Mouse (Mus musculus): Measurements from ENCODE around the gene Sidt2. TPM values are rescaled to one million over a fixed set of nuclear protein-coding genes. Genes with fewer than 3 reads are reported as not detected.

Sidt2 gene
- total RNA-seq, 1 experiment from 2014 or later = 33.7 TPM

- ATAC-seq (replicated peaks in 1 of 2; ENCODE audit: insufficient read depth in 1 of 2, low FRiP score in 2 of 2, low TSS enrichment in 1 of 2, low read depth in 1 of 2, poor library complexity in 2 of 2, severe bottlenecking in 2 of 2) = peak; percentile 70 to 76; a peak in 3 of 4 replicates
Measured at GRCm38 (mm10) chr9:45936883-45937282, 18.2 kb downstream of the Sidt2 start.

- ATAC-seq (replicated peaks in 1 of 2; ENCODE audit: insufficient read depth in 1 of 2, low FRiP score in 2 of 2, low TSS enrichment in 1 of 2, low read depth in 1 of 2, poor library complexity in 2 of 2, severe bottlenecking in 2 of 2) = no peak
Measured at GRCm38 (mm10) chr9:45935628-45936210, 19.3 kb downstream of the Sidt2 start, which contains the start of gene Tagln. Gene Tagln, minus strand, starts transcription at chr9:45936058.

GRCm38 (mm10) chr9:45932571-45933415, 22.3 kb downstream of the Sidt2 start:
- no peak for ATAC-seq (replicated peaks in 1 of 2; ENCODE audit: insufficient read depth in 1 of 2, low FRiP score in 2 of 2, low TSS enrichment in 1 of 2, low read depth in 1 of 2, poor library complexity in 2 of 2, severe bottlenecking in 2 of 2)

- ATAC-seq (replicated peaks in 1 of 2; ENCODE audit: insufficient read depth in 1 of 2, low FRiP score in 2 of 2, low TSS enrichment in 1 of 2, low read depth in 1 of 2, poor library complexity in 2 of 2, severe bottlenecking in 2 of 2) = no peak
Measured at GRCm38 (mm10) chr9:45931958-45932357, 23.1 kb downstream of the Sidt2 start.

GRCm38 (mm10) chr9:45929285-45929684, 25.8 kb downstream of the Sidt2 start:
- no peak for ATAC-seq (replicated peaks in 1 of 2; ENCODE audit: insufficient read depth in 1 of 2, low FRiP score in 2 of 2, low TSS enrichment in 1 of 2, low read depth in 1 of 2, poor library complexity in 2 of 2, severe bottlenecking in 2 of 2)

GRCm38 (mm10) chr9:45919895-45920294, 35.2 kb downstream of the Sidt2 start:
- ATAC-seq (replicated peaks in 1 of 2; ENCODE audit: insufficient read depth in 1 of 2, low FRiP score in 2 of 2, low TSS enrichment in 1 of 2, low read depth in 1 of 2, poor library complexity in 2 of 2, severe bottlenecking in 2 of 2) = no peak

- no peak for ATAC-seq (replicated peaks in 1 of 2; ENCODE audit: insufficient read depth in 1 of 2, low FRiP score in 2 of 2, low TSS enrichment in 1 of 2, low read depth in 1 of 2, poor library complexity in 2 of 2, severe bottlenecking in 2 of 2)
Measured at GRCm38 (mm10) chr9:45917041-45917934, 37.8 kb downstream of the Sidt2 start.

- ATAC-seq (replicated peaks in 1 of 2; ENCODE audit: insufficient read depth in 1 of 2, low FRiP score in 2 of 2, low TSS enrichment in 1 of 2, low read depth in 1 of 2, poor library complexity in 2 of 2, severe bottlenecking in 2 of 2) = no peak
Measured at GRCm38 (mm10) chr9:45915659-45916058, 39.4 kb downstream of the Sidt2 start.

GRCm38 (mm10) chr9:45911673-45912072, 43.4 kb downstream of the Sidt2 start:
- ATAC-seq (replicated peaks in 1 of 2; ENCODE audit: insufficient read depth in 1 of 2, low FRiP score in 2 of 2, low TSS enrichment in 1 of 2, low read depth in 1 of 2, poor library complexity in 2 of 2, severe bottlenecking in 2 of 2) = peak; percentile 56 to 63; a peak in 2 of 4 replicates

- ATAC-seq (replicated peaks in 1 of 2; ENCODE audit: insufficient read depth in 1 of 2, low FRiP score in 2 of 2, low TSS enrichment in 1 of 2, low read depth in 1 of 2, poor library complexity in 2 of 2, severe bottlenecking in 2 of 2) = no peak
Measured at GRCm38 (mm10) chr9:45910995-45911394, 44.1 kb downstream of the Sidt2 start.

GRCm38 (mm10) chr9:45907078-45907428, 48.0 kb downstream of the Sidt2 start:
- ATAC-seq (replicated peaks in 1 of 2; ENCODE audit: insufficient read depth in 1 of 2, low FRiP score in 2 of 2, low TSS enrichment in 1 of 2, low read depth in 1 of 2, poor library complexity in 2 of 2, severe bottlenecking in 2 of 2) = peak; percentile 6 to 25; a peak in 3 of 4 replicates

- peak; percentile 69 to 84 for ATAC-seq (replicated peaks in 1 of 2; ENCODE audit: insufficient read depth in 1 of 2, low FRiP score in 2 of 2, low TSS enrichment in 1 of 2, low read depth in 1 of 2, poor library complexity in 2 of 2, severe bottlenecking in 2 of 2)
Measured at GRCm38 (mm10) chr9:45906355-45907077, 48.5 kb downstream of the Sidt2 start, which contains the start of the genes Pcsk7 and Rnf214. Gene Pcsk7, plus strand, starts transcription at chr9:45906497. Gene Rnf214, minus strand, starts transcription at chr9:45906911.

- ATAC-seq (replicated peaks in 1 of 2; ENCODE audit: insufficient read depth in 1 of 2, low FRiP score in 2 of 2, low TSS enrichment in 1 of 2, low read depth in 1 of 2, poor library complexity in 2 of 2, severe bottlenecking in 2 of 2) = no peak
Measured at GRCm38 (mm10) chr9:45905811-45906237, 49.2 kb downstream of the Sidt2 start.

GRCm38 (mm10) chr9:45905196-45905595, 49.9 kb downstream of the Sidt2 start:
- no peak for ATAC-seq (replicated peaks in 1 of 2; ENCODE audit: insufficient read depth in 1 of 2, low FRiP score in 2 of 2, low TSS enrichment in 1 of 2, low read depth in 1 of 2, poor library complexity in 2 of 2, severe bottlenecking in 2 of 2)

GRCm38 (mm10) chr9:45893681-45894080, 61.4 kb downstream of the Sidt2 start:
- ATAC-seq (replicated peaks in 1 of 2; ENCODE audit: insufficient read depth in 1 of 2, low FRiP score in 2 of 2, low TSS enrichment in 1 of 2, low read depth in 1 of 2, poor library complexity in 2 of 2, severe bottlenecking in 2 of 2) = no peak

Measured in hematopoietic stem cell, adult 5-6 weeks (primary cell).